Mouse (Mus musculus) adrenal gland, adult 8-10 months (tissue): ENCODE measurements around the gene Fbxl5. TPM values are rescaled to one million over a fixed set of nuclear protein-coding genes. Genes with fewer than 3 reads are reported as not detected.

Source experiments
- total RNA-seq, 4 experiments: library from RNA; stranded (reverse); gene quantifications; 2 replicates each; pipeline ENCODE4 v1.2.4; 2022

Gene Fbxl5
- total RNA-seq, 4 experiments from 2014 or later, result 66.6 to 95.2 (median 83.9) TPM

Other genes starting within 250 kb of the Fbxl5 start
- gene Cc2d2a, start 159.3 kb downstream of the Fbxl5 start, total RNA-seq, result 10 to 100 TPM; 14.3 to 31.6 (median 23.8) TPM
- 1 to 10 TPM; 1.3 to 2.7 (median 1.8) TPM for gene Bst1, start 2.8 kb downstream of the Fbxl5 start, total RNA-seq
- 10 to 100 TPM; 10.0 to 18.3 (median 12.8) TPM for gene Cd38, start 46.9 kb upstream of the Fbxl5 start, total RNA-seq
- gene Gm7879, start 91.5 kb upstream of the Fbxl5 start, total RNA-seq, result 10 to 100 TPM; 14.7 to 17.1 (median 15.1) TPM
- gene Fgfbp1, start 160.1 kb upstream of the Fbxl5 start, total RNA-seq, result not detected